Mouse (Mus musculus) embryonic facial prominence, embryonic 11.5 days (tissue): Measurements from ENCODE around the gene Zc3hav1l. TPM values are rescaled to one million over a fixed set of nuclear protein-coding genes. Genes with fewer than 3 reads are reported as not detected.
A peak's percentile ranks its signal among the peaks of the same experiment; 100 is the strongest.

Source experiments
- ATAC-seq: fragments of 200-750 bp; cut with Nextera tagmentation; replicated peaks from 2 replicates; pipeline ENCODE4 v1.8.0; 2017; ENCODE audit warnings: low read depth; ENCODE audit not compliant: insufficient number of reproducible peaks, low FRiP score, low TSS enrichment
- DNase-seq: peaks from one replicate; pipeline ENCODE4 v3.0.0-alpha.2; 2015; ENCODE audit warnings: low spot score
- H3K27ac ChIP-seq: fragments of 300-500 bp; sonication (generic); replicated peaks from 2 replicates; pipeline ENCODE4 v1.5.1; 2014; ENCODE audit warnings: mild to moderate bottlenecking, low read depth, low read length, control low read depth
- H3K27me3 ChIP-seq: fragments of 300-500 bp; sonication (generic); 2 replicates; pipeline ENCODE4 v1.6.1; 2014; ENCODE audit warnings: mild to moderate bottlenecking, low read length, moderate library complexity, mixed read lengths; ENCODE audit not compliant: control insufficient read depth, insufficient read depth
- H3K36me3 ChIP-seq: fragments of 300-500 bp; sonication (generic); replicated peaks from 2 replicates; pipeline ENCODE4 v1.6.1; 2014; ENCODE audit warnings: low read depth, mild to moderate bottlenecking, low read length, moderate library complexity, mixed read lengths; ENCODE audit not compliant: control insufficient read depth, insufficient read depth
- H3K4me1 ChIP-seq: fragments of 300-500 bp; sonication (generic); 2 replicates; pipeline ENCODE4 v1.6.1; 2014; ENCODE audit warnings: low read length, mixed read lengths; ENCODE audit not compliant: control insufficient read depth, insufficient read depth
- H3K4me2 ChIP-seq: fragments of 300-500 bp; sonication (generic); 2 replicates; pipeline ENCODE4 v1.6.1; 2014; ENCODE audit warnings: low read depth, mild to moderate bottlenecking, control low read depth, low read length, moderate library complexity
- H3K4me3 ChIP-seq: fragments of 300-500 bp; sonication (generic); 2 replicates; pipeline ENCODE4 v1.5.1; 2014; ENCODE audit warnings: low read depth, low read length, control low read depth
- H3K9ac ChIP-seq: fragments of 300-500 bp; sonication (generic); replicated peaks from 2 replicates; pipeline ENCODE4 v1.6.1; 2014; ENCODE audit warnings: mild to moderate bottlenecking, control low read depth, low read length
- H3K9me3 ChIP-seq: fragments of 300-500 bp; sonication (generic); replicated peaks from 2 replicates; pipeline ENCODE4 v1.6.1; 2016; ENCODE audit warnings: mild to moderate bottlenecking, low read length, inconsistent platforms, mixed read lengths; ENCODE audit not compliant: control insufficient read depth
- WGBS: fragments of 180-500 bp; shearing (Covaris S2); extraction: QIAGEN DNeasy Blood & Tissue Kit; methylation state at CpG from one replicate; pipeline ENCODE4 v1.1.7; 2014; 5-methylcytosine and 5-hydroxymethylcytosine counted together
- polyA plus RNA-seq: library from polyadenylated mRNA; unstranded; fragments of >200 nt; fragmentation: Nextera tagmentation; extraction: Ambion mirVana; gene quantifications from 2 replicates; pipeline ENCODE4 v1.2.1, GENCODE M21; 2014

Gene Zc3hav1l
- polyA plus RNA-seq, 1 experiment from 2014 or later, result 16.3 TPM

DNA sequence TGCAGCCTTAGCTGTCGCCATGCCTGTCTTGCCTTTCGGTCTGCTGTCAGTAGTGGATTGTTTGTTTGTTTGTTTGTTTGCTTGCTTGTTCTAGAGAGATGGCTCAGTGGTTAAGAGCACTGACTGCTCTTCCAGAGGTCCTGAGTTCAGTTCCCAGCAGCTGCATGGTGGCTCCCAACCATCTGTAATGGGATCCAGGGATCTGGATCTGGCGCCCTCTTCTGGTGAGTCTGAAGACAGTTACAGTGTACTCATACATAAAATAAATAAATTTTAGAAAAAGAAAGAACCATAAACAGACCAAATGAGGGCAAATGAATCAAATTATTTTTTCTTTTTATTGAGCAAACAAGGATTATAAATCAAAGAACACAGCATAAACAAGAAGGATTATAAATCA is 5.9 kb upstream of the Zc3hav1l start:
- no peak overlapping the region for H3K4me3 ChIP-seq

DNA sequence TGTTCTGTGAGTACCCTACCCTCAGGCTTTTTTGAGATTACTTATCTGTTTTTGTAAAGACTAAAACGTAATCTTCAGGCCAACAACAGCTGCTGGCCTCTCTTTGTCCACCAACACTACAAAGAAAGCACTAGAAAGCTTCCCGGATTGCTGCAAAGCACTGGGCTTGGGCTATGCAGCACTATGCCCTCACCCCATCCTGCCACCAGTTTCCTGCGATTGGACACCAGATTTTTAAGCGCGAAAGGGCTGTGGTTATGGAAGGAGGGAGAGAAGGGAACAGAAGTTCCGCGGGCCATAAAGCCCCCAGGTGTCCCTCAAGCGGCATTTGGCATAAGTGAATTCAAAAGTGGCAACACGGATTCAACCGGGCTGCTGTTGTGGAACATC is 818 bp downstream of the Zc3hav1l start:
- Histone ChIP-seq H3K27ac (peak overlapping the region; percentile 98), H3K27me3 (no peaks in the 10 kb centered on the region), H3K4me3 (peak overlapping the region; percentile 87), H3K4me2 (peak overlapping the region; percentile 73), H3K9me3 (no peaks in the 10 kb centered on the region), H3K36me3 (no peaks in the 10 kb centered on the region; the same call in 1 of the 2 replicates), H3K9ac (peak overlapping the region; percentile 99), H3K4me1 (no peaks in the 10 kb centered on the region)
- WGBS, result under 1% methylated on average over 10 of the region's 10 CpGs
- peak; percentile 75 for DNase-seq
- ATAC-seq, result no peak

More for the DNA sequence above, 5.9 kb upstream of the Zc3hav1l start:
- H3K4me2 ChIP-seq, result no peak overlapping the region
- H3K9me3 ChIP-seq, result no peaks in the 10 kb centered on the region
- no peak overlapping the region for H3K27ac ChIP-seq
- no peaks in the 10 kb centered on the region for H3K4me1 ChIP-seq
- no peak overlapping the region for H3K9ac ChIP-seq
- ATAC-seq, result no peak
- H3K27me3 ChIP-seq, result no peaks in the 10 kb centered on the region
- H3K36me3 ChIP-seq, result no peaks in the 10 kb centered on the region
- 75% methylated on average over 3 of the region's 3 CpGs for WGBS
- no peak for DNase-seq

DNA sequence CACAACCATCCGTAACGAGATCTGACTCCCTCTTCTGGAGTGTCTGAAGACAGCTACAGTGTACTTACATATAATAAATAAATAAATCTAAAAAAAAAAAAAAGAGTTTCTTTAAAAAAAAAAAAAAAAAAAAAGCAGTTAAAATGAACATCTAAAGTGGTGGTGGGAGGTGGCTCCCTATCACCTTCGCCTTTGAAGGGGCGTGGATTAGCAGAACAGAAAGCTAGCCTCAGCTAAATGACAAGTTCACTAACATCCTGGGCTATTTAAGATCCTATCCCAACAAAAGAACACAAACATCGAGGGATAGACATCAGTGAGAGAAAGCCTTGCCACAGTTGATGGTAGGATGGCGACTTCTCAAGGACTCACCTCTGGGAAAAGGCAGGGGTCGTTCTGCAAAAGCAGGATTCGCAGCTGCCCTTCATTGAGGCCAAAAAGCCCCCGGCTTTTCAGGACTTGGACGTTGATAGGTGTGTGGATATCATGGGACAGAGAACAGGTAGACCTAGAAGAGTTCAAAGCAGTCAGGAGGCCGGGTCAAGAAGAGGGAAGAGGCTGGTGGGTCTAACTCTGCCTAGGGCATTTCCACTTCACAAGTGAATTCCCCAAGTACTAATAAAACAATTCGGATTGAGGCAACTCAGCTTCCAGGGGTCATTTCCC is 1.3 kb downstream of the Zc3hav1l start:
- peak overlapping the region; percentile 73 for H3K4me2 ChIP-seq
- no peaks in the 10 kb centered on the region for H3K9me3 ChIP-seq
- 40% methylated on average over 12 of the region's 12 CpGs for WGBS
- peak overlapping the region; percentile 99 for H3K9ac ChIP-seq
- H3K4me1 ChIP-seq, result no peaks in the 10 kb centered on the region
- no peaks in the 10 kb centered on the region for H3K27me3 ChIP-seq
- ATAC-seq, result no peak
- no peak for DNase-seq
- peak overlapping the region; percentile 87 for H3K4me3 ChIP-seq
- no peaks in the 10 kb centered on the region; the same call in 1 of the 2 replicates for H3K36me3 ChIP-seq
- peak overlapping the region; percentile 98; the same call in 1 of the 2 replicates for H3K27ac ChIP-seq

DNA sequence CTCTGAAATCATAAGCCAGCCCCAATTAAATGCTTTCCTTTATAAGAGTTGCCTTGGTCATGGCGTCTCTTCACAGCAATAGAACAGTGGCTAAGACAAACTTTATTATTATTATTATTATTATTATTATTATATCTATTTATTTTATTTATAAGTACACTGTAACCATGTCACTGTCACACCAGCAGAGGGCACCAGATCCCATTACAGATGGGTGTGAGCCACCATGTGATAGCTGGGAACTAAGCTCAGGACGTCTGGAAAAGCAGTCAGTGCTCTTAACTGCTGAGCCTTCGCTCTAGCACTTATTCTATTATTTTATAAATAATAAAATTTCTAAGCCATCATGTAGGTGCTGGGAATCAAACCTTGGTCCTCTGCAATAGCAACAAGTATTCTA is 5.4 kb downstream of the Zc3hav1l start:
- Histone ChIP-seq H3K4me1 (no peaks in the 10 kb centered on the region), H3K9me3 (no peaks in the 10 kb centered on the region), H3K4me3 (no peak overlapping the region), H3K9ac (no peak overlapping the region), H3K27ac (no peak overlapping the region), H3K4me2 (no peak overlapping the region), H3K27me3 (no peaks in the 10 kb centered on the region), H3K36me3 (no peaks in the 10 kb centered on the region; the same call in none of the 2 replicates)
- ATAC-seq, result no peak
- 58% methylated on average over 3 of the region's 3 CpGs for WGBS
- DNase-seq, result no peak

DNA sequence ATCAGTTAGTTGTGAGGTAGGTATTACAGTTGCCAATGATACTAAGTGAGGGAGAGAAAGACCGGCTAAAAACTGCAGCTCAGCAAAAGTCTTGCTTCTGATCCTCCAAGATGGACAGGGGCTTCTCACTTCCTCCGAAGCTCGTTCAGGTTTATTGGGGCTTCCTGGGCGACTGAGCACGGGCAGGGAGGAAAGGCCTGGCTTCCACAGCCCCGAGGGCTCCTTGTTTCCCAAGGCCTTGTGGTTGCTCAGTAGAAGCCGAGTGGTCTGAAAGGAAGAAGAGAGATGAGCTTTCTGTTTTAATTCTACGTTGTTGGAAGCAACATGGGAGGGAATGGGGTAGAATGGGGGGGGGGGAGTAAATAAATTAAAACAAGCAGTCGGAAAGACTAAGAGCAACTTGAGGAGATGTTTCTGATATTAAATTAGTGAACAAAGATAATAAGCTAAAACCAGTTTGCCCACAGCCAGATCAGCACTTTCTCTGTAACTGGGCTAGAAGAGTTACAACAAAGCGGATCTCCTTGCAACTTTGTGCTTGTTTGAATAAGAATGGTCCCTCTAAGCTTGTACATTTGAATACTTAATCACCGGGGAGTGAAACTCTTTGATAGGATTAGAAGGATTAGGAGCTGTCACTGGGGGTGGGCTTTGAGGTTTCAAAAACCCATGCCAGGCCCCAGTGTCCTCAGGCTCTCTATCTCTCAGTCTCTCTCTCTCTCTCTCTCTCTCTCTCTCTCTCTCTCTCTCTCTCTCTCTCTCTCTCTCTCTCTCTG is 6.0 kb downstream of the Zc3hav1l start:
- Histone ChIP-seq H3K27ac (no peak overlapping the region), H3K27me3 (no peaks in the 10 kb centered on the region), H3K9me3 (no peaks in the 10 kb centered on the region), H3K36me3 (no peaks in the 10 kb centered on the region; the same call in none of the 2 replicates), H3K9ac (no peak overlapping the region), H3K4me2 (no peak overlapping the region), H3K4me1 (no peaks in the 10 kb centered on the region), H3K4me3 (no peak overlapping the region)
- WGBS, result 43% methylated on average over 11 of the region's 11 CpGs
- DNase-seq, result no peak
- no peak for ATAC-seq

DNA sequence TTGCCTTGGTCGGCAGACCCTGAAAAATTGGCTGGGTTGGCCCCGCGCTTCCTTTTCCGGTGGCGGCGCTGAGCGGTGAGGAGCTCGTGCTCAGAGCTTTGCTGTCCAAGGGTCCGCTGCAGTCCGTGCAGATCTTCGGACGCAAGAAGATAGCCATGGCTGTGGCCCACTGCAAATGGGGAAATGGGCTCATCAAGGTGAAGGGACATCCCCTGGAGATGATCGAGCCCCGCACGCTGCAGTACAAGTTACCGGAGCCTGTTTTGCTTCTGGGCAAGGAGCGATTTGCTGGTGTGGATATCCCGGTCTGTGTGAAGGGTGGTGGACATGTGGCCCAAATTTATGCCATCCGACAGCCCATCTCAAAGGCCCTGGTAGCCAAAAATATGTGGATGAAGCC is 14.6 kb downstream of the Zc3hav1l start:
- ATAC-seq (no peak), DNase-seq (no peak)
- Histone ChIP-seq H3K9ac (no peak overlapping the region), H3K36me3 (peaks cover 2% of the 10 kb centered on the region), H3K4me3 (no peak overlapping the region), H3K27me3 (no peaks in the 10 kb centered on the region), H3K4me1 (no peaks in the 10 kb centered on the region), H3K4me2 (no peak overlapping the region), H3K27ac (no peak overlapping the region), H3K9me3 (no peaks in the 10 kb centered on the region)
- WGBS, result 97% methylated on average over 19 of the region's 19 CpGs

DNA sequence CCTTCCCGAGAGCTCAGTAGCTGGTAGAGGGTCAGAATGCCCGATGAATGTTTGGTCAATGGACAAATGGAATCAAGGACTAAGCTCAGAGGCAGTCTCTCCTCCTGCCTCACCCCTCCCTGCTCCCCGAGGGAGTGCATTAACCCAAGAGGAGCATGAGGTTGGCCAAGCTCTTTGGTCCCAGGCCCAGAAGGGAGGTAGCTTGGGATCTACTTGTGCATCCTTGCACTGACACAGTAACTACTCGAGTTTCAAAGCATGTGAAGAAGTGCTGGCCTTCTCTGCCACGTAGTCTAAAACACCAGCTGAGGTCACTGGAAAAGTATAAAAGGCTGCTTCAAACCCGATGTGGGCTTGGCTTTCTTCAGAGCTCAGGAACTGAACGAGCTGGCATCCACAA is 34.6 kb downstream of the Zc3hav1l start:
- WGBS, result 77% methylated on average over 7 of the region's 7 CpGs
- no peaks in the 10 kb centered on the region for H3K27me3 ChIP-seq
- no peaks in the 10 kb centered on the region for H3K36me3 ChIP-seq

More for the DNA sequence above, 34.6 kb downstream of the Zc3hav1l start:
- Histone ChIP-seq H3K27ac (no peak overlapping the region), H3K9ac (no peak overlapping the region), H3K4me1 (no peaks in the 10 kb centered on the region), H3K9me3 (no peaks in the 10 kb centered on the region), H3K4me3 (no peak overlapping the region), H3K4me2 (no peak overlapping the region)
- ATAC-seq (no peak), DNase-seq (no peak)
